Mouse (Mus musculus): Measurements from ENCODE around the gene Kbtbd13. TPM values are rescaled to one million over a fixed set of nuclear protein-coding genes. Genes with fewer than 3 reads are reported as not detected.
A peak's percentile ranks its signal among the peaks of the same experiment; 100 is the strongest.

Kbtbd13 gene
- polyA plus RNA-seq, 1 experiment: not detected

GRCm38 (mm10) chr9:65407861-65408260 lies 16.4 kb upstream of the Kbtbd13 start:
- WGBS: 73% methylated on average over 3 of the region's 3 CpGs
- TF ChIP-seq POLR2A (IDR thresholded peaks at IDR 0.05; ENCODE audit: borderline replicate concordance, control insufficient read depth, low read depth, low read length) (no peak), CTCF (IDR thresholded peaks at IDR 0.05; ENCODE audit: control insufficient read depth, insufficient read depth, low read length) (no peak)
- H3K4me1 ChIP-seq (ENCODE audit: control insufficient read depth, insufficient read depth, low read length): no peaks in the 10 kb centered on the region; the same call in 1 of the 2 replicates
- no peak overlapping the region for H3K27ac ChIP-seq (ENCODE audit: control insufficient read depth, insufficient read depth, low read depth, low read length, poor library complexity)
- H3K4me3 ChIP-seq (replicated peaks; ENCODE audit: control insufficient read depth, low read depth, low read length): no peak overlapping the region

- 81% methylated on average over 5 of the region's 5 CpGs for WGBS
- Histone ChIP-seq H3K4me3 (replicated peaks; ENCODE audit: control insufficient read depth, low read depth, low read length) (no peak overlapping the region), H3K4me1 (ENCODE audit: control insufficient read depth, insufficient read depth, low read length) (no peaks in the 10 kb centered on the region; the same call in 1 of the 2 replicates), H3K27ac (ENCODE audit: control insufficient read depth, insufficient read depth, low read depth, low read length, poor library complexity) (no peak overlapping the region)
- TF ChIP-seq POLR2A (IDR thresholded peaks at IDR 0.05; ENCODE audit: borderline replicate concordance, control insufficient read depth, low read depth, low read length): no peak
- TF ChIP-seq CTCF (IDR thresholded peaks at IDR 0.05; ENCODE audit: control insufficient read depth, insufficient read depth, low read length): no peak
Measured at GRCm38 (mm10) chr9:65407327-65407726, 15.9 kb upstream of the Kbtbd13 start.

- no peaks in the 10 kb centered on the region; the same call in 1 of the 2 replicates for H3K4me1 ChIP-seq (ENCODE audit: control insufficient read depth, insufficient read depth, low read length)
- 0 out of 2 replicates have a peak overlapping the region, but pooled peaks have one; percentile 14 for H3K27ac ChIP-seq (ENCODE audit: control insufficient read depth, insufficient read depth, low read depth, low read length, poor library complexity)
- 58% methylated on average over 2 of the region's 2 CpGs for WGBS
- TF ChIP-seq POLR2A (IDR thresholded peaks at IDR 0.05; ENCODE audit: borderline replicate concordance, control insufficient read depth, low read depth, low read length) (no peak), CTCF (IDR thresholded peaks at IDR 0.05; ENCODE audit: control insufficient read depth, insufficient read depth, low read length) (no peak)
- no peak overlapping the region for H3K4me3 ChIP-seq (replicated peaks; ENCODE audit: control insufficient read depth, low read depth, low read length)
Measured at GRCm38 (mm10) chr9:65405184-65405449, 13.7 kb upstream of the Kbtbd13 start.

- 17% methylated on average over 15 of the region's 15 CpGs for WGBS
Measured at GRCm38 (mm10) chr9:65404331-65405183, 13.1 kb upstream of the Kbtbd13 start.

DNA sequence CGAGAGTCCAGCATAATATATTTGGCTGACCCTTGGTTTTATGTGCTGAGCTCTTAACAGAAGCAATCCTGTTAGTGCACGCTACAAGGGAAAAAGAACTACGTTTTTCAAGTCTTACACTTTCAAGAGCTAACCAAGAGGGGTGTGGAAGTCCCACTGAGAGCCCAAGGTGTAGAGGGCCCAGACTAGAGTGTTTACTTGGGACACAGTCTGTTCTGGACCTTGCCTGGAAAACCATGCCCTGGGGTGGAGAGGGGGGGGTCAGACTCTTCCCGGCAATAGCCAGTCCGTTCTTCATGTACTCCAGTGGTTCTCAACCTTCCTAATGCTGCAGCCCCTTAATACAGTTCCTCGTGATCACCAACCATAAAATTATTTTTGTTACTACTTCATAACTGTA lies 8.5 kb upstream of the Kbtbd13 start:
- H3K4me3 ChIP-seq (replicated peaks; ENCODE audit: control insufficient read depth, low read depth, low read length): no peak overlapping the region
- TF ChIP-seq CTCF (IDR thresholded peaks at IDR 0.05; ENCODE audit: control insufficient read depth, insufficient read depth, low read length) (no peak), POLR2A (IDR thresholded peaks at IDR 0.05; ENCODE audit: borderline replicate concordance, control insufficient read depth, low read depth, low read length) (no peak)
- H3K27ac ChIP-seq (ENCODE audit: control insufficient read depth, insufficient read depth, low read depth, low read length, poor library complexity): no peak overlapping the region
- 82% methylated on average over 6 of the region's 6 CpGs for WGBS
- no peaks in the 10 kb centered on the region for H3K4me1 ChIP-seq (ENCODE audit: control insufficient read depth, insufficient read depth, low read length)

More at GRCm38 (mm10) chr9:65404331-65405183, 13.1 kb upstream of the Kbtbd13 start:
- peak overlapping the region; percentile 14; the same call in 1 of the 2 replicates for H3K27ac ChIP-seq (ENCODE audit: control insufficient read depth, insufficient read depth, low read depth, low read length, poor library complexity)
- TF ChIP-seq CTCF (IDR thresholded peaks at IDR 0.05; ENCODE audit: control insufficient read depth, insufficient read depth, low read length): no peak
- no peak for TF ChIP-seq POLR2A (IDR thresholded peaks at IDR 0.05; ENCODE audit: borderline replicate concordance, control insufficient read depth, low read depth, low read length)
- no peaks in the 10 kb centered on the region; the same call in 1 of the 2 replicates for H3K4me1 ChIP-seq (ENCODE audit: control insufficient read depth, insufficient read depth, low read length)
- no peak overlapping the region for H3K4me3 ChIP-seq (replicated peaks; ENCODE audit: control insufficient read depth, low read depth, low read length)

DNA sequence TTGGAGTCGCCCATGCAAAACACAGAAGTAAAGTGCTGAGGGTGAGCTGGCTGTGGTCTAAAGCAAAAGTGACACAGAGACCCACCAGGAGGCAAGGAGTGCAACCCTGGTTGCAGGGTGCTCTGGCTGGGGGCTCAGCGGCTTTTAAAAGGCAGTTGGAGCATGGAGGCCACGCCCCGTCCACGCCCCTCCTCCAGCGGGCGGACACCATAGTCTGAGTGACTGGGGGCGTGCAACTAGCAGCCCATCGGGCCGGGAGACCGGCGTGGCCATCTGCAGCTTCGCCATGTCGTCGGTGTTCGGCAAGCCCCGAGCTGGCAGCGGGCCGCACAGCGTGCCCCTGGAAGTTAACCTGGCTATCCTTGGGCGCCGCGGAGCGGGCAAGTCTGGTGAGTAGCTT lies 6.8 kb upstream of the Kbtbd13 start, which contains the start of gene Rasl12:
Gene Rasl12 (plus strand): TSS at position 228 of the 400 bp plus-strand sequence.
- Histone ChIP-seq H3K4me3 (replicated peaks; ENCODE audit: control insufficient read depth, low read depth, low read length) (peak within 1 kb of the TSS; percentile 37), H3K27ac (ENCODE audit: control insufficient read depth, insufficient read depth, low read depth, low read length, poor library complexity) (peak within 1 kb of the TSS; percentile 23; the same call in 1 of the 2 replicates), H3K4me1 (ENCODE audit: control insufficient read depth, insufficient read depth, low read length) (no peaks in the 10 kb centered on the region)
- TF ChIP-seq POLR2A (IDR thresholded peaks at IDR 0.05; ENCODE audit: borderline replicate concordance, control insufficient read depth, low read depth, low read length) (peak; percentile 9; the same call in 1 of the 2 replicates), CTCF (IDR thresholded peaks at IDR 0.05; ENCODE audit: control insufficient read depth, insufficient read depth, low read length) (no peak)
- 2% methylated on average over 24 of the region's 24 CpGs for WGBS

DNA sequence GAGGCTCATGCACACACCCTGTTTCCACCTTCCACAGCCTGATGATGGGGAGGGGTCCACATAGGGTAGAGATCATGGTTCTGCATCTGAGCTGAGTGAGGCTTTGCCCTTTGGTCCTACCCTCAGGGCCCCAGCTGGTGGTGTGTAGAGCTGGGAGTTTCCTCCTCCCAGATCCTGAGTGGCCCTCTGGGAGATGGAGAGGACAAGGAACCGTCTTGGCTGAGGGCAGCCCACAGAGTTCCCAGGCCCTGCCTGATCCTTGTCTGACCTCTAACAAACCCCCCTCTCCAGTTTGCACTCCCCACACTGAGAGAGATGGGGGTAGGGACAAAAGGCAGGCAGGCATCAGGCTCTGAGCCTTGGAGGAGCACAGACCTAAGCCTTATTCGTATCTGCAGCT lies 2.9 kb upstream of the Kbtbd13 start:
- Histone ChIP-seq H3K4me3 (replicated peaks; ENCODE audit: control insufficient read depth, low read depth, low read length) (no peak overlapping the region), H3K27ac (ENCODE audit: control insufficient read depth, insufficient read depth, low read depth, low read length, poor library complexity) (no peak overlapping the region), H3K4me1 (ENCODE audit: control insufficient read depth, insufficient read depth, low read length) (no peaks in the 10 kb centered on the region; the same call in 1 of the 2 replicates)
- no peak for TF ChIP-seq POLR2A (IDR thresholded peaks at IDR 0.05; ENCODE audit: borderline replicate concordance, control insufficient read depth, low read depth, low read length)
- TF ChIP-seq CTCF (IDR thresholded peaks at IDR 0.05; ENCODE audit: control insufficient read depth, insufficient read depth, low read length): no peak
- WGBS: 65% methylated on average over 2 of the region's 2 CpGs

GRCm38 (mm10) chr9:65393606-65394005 lies 2.2 kb upstream of the Kbtbd13 start:
- Histone ChIP-seq H3K4me3 (replicated peaks; ENCODE audit: control insufficient read depth, low read depth, low read length) (no peak overlapping the region), H3K4me1 (ENCODE audit: control insufficient read depth, insufficient read depth, low read length) (no peaks in the 10 kb centered on the region; the same call in 1 of the 2 replicates), H3K27ac (ENCODE audit: control insufficient read depth, insufficient read depth, low read depth, low read length, poor library complexity) (no peak overlapping the region)
- WGBS: 43% methylated on average over 2 of the region's 2 CpGs
- TF ChIP-seq CTCF (IDR thresholded peaks at IDR 0.05; ENCODE audit: control insufficient read depth, insufficient read depth, low read length) (no peak), POLR2A (IDR thresholded peaks at IDR 0.05; ENCODE audit: borderline replicate concordance, control insufficient read depth, low read depth, low read length) (no peak)
